Mouse (Mus musculus) heart, adult 2 months (tissue): ENCODE measurements at regions not wholly inside any gene's neighbourhood (a gene's known extent, or its start where the extent isn't known, plus 50 kb on each side); places are given as distances from the start of the nearest gene placed in this dataset.
"Not testable (repeated sequence)": the region's sequence is repeated elsewhere in the genome, so short reads cannot be mapped to it uniquely, and the experiment has no call there.

Experiments used
- CTCF ChIP-seq: fragments of 200-600 bp; IDR thresholded peaks from 2 replicates; pipeline ENCODE4 v1.8.1; 2022; ENCODE audit warnings: antibody characterized with exemption, mild to moderate bottlenecking, moderate library complexity
- EP300 ChIP-seq: fragments of 200-500 bp; IDR thresholded peaks from 2 replicates; pipeline ENCODE4 v1.6.1; 2011; ENCODE audit warnings: low read depth, low read length, control low read depth; ENCODE audit not compliant: insufficient read depth
- POLR2A ChIP-seq: fragments of 200-500 bp; IDR thresholded peaks from 2 replicates; pipeline ENCODE4 v1.6.1; 2011; ENCODE audit warnings: mild to moderate bottlenecking, low read depth, low read length, control low read depth; ENCODE audit not compliant: insufficient read depth

DNA sequence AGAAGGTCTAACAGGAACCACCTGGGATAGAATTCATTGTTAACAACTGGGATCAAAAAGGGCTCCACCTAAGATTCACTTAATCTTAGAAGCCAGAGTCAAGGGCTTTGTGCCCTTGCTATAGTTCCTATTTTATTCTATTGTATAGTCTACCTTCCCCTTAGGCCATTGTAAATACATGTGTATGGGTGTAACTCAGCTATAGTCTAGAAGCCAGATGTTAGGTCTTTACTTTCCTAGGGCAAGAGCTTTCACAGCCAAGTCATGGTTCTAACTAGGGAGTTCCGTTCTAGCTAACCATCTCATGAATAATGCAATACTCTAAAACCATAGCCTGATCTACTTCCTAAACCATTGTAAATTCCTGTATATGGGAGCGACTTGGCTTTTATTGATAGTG is 705.4 kb downstream of the Brinp3 start:
- not testable (repeated sequence) for TF ChIP-seq CTCF, POLR2A, EP300
